Mouse (Mus musculus) kidney, adult 2 months (tissue): ENCODE results near the gene Man2c1.

Source experiments
- CTCF ChIP-seq: fragments of 200-500 bp; conservative IDR thresholded peaks from 2 replicates; pipeline ENCODE4 v1.5.1; 2011; ENCODE audit warnings: low read depth, mild to moderate bottlenecking, control low read depth, low read length, moderate library complexity, mixed read lengths; ENCODE audit not compliant: insufficient read depth, insufficient read length
- POLR2A ChIP-seq: fragments of 200-500 bp; IDR thresholded peaks from one replicate; pipeline ENCODE4 v1.6.1; 2011; ENCODE audit warnings: low read depth, low read length, control low read depth

GRCm38 (mm10) chr9:57143212-57143611 is 12.7 kb downstream of the Man2c1 start:
- TF ChIP-seq CTCF (no peak), POLR2A (no peak)
